Mouse (Mus musculus): ENCODE measurements at regions not wholly inside any gene's neighbourhood (a gene's known extent, or its start where the extent isn't known, plus 50 kb on each side); places are given as distances from the start of the nearest gene placed in this dataset.
A peak's percentile ranks its signal among the peaks of the same experiment; 100 is the strongest.

GRCm38 (mm10) chr15:7574811-7575210 lies 176.6 kb upstream of the Egflam start:
- peak; percentile 43 for DNase-seq

DNA sequence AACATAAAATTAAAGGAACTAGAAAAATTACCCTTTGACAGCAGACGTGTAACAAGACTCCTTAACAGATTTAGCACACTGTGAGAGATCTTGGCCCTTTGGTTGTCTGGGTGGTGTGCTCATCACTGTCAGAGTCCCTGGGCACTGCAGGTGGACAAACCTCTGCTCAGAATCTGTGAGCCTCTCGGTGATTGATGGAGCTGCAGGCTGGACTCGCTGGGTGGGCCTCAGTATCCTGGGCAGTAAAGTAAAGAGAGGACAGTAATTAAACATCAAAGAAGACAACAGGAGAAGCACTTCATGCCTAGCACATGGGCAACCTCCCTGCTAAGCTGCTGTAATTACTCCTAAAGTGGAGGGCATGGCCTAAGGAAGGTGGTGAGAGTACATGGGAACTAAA lies 180.2 kb upstream of the Egflam start:
- DNase-seq, result no peak

DNA sequence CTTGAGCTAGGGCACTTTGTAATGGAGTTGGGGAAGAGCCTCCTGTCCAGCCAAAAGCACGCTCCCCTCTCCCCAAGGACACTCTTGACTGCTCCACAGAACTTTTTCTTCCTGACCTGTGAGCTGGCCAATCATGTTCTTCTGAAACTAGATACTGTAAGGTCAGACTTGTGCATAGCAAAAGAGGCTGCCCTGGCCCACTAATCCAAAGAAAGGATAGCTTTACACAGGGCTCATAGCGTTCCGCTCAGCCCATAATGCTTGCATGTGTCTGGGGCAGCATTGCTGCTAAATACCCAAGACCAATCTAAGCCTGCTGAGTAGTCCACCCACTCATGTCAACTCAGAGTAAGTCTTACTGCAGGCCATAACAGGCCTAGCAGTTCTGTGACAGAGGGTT lies 189.0 kb upstream of the Egflam start:
- DNase-seq, result no peak

DNA sequence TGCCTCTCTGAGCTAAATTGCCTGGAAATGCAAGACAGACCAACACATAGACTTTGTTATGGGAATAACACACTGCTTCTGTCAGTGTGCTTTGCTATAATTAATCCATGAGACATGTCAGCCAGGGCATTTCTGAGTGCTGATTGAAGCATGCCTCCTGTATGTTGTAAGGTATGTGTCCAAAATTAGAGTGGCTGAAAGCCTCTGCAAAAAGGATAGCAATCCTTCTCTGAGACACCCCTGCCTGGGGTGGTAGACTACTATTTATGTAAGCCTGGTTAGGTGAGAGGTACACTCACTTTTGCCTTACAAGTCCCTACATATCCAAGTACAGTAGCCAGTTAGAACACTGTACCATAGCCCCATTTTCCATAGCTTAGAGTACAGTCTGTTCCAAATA lies 193.3 kb upstream of the Egflam start:
- DNase-seq, result no peak

DNA sequence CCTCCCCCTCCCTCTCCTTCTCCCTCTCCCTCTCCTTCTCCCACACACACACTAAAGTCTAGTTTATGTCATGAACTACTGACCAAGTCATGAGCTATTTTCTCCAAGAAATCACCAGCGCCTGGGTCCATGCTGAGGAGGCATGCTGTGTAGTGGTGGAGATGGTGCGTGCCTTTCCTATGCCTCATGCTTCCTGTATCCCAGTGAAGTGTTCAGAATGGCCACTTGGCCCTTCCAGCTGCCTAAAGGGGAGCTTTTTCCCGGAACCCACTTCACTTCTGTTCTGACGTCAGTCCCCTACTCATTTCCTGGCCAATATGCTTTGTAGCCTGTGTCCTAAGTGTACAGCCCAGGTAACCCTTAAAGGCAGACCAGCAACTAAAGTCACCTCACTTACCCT lies 199.1 kb upstream of the Egflam start:
- DNase-seq, result peak; percentile 56

GRCm38 (mm10) chr15:7597805-7598204 lies 199.6 kb upstream of the Egflam start:
- DNase-seq, result no peak

- no peak for DNase-seq
Observed at GRCm38 (mm10) chr15:7601540-7601939, 203.3 kb upstream of the Egflam start.

DNA sequence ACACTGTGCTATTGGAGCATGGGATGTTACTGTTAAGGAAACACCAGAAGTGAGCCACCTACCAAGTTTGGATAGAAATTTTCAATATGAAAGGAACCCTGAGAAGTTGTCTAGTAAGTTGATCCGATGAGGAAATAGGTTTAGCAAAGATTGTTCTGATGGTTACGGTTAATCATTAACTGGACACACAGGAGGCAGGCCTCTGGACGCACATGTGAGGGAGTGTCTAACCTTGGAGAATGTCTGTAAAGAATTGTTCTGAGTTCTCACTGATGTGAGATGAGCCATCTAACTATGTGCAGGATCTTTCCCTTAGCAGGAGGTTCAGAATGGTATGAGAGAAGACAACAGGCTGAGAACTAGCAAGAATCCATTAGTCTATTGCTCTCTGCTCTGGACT lies 205.8 kb upstream of the Gdnf start:
- no peak for DNase-seq

GRCm38 (mm10) chr15:7617954-7618353 lies 192.7 kb upstream of the Gdnf start:
- no peak for DNase-seq

GRCm38 (mm10) chr15:7623026-7623425 lies 187.6 kb upstream of the Gdnf start:
- no peak for DNase-seq

GRCm38 (mm10) chr15:7624689-7625472 lies 185.8 kb upstream of the Gdnf start:
- no peak for DNase-seq

DNA sequence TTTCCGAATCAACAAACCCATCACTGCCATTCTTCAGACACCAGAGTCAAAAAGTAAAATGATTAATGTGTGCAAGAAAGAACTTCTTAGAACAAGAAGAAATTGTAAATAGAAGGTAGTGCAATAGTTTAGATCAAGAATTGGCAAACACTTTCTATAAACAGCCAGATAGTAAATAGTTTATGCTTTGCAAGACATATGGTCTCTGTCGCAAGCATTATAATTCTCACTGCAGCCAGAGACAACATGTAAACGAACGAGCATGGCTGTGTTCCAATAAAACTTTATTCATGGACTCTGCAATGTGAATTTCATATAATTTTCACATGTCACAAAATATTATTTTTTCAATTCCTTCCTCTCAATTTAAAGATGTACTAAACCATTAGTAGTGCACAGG lies 180.8 kb upstream of the Gdnf start:
- DNase-seq, result no peak

- no peak for DNase-seq
Observed at GRCm38 (mm10) chr15:7635234-7635633, 175.4 kb upstream of the Gdnf start.

- no peak for DNase-seq
Observed at GRCm38 (mm10) chr15:7639444-7639843, 171.2 kb upstream of the Gdnf start.

DNA sequence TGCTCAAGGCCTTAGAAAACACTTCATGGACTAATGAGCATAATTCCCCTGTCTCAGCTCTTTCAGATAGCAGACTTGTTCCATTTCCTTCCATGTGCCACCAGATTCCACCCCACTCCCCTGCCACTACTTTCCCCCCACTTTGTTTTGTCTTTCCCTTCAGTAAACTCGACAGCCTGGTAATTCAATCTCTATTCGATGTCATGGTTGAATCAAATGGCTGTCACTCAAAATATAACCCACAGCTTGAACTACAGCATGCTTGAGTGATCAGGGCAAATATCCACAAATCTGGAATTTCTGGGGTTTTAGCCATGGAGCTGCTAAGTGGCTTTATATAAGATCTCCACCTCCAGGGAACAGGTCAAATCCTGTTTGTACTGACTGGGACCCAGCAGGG lies 168.6 kb upstream of the Gdnf start:
- no peak for DNase-seq

DNA sequence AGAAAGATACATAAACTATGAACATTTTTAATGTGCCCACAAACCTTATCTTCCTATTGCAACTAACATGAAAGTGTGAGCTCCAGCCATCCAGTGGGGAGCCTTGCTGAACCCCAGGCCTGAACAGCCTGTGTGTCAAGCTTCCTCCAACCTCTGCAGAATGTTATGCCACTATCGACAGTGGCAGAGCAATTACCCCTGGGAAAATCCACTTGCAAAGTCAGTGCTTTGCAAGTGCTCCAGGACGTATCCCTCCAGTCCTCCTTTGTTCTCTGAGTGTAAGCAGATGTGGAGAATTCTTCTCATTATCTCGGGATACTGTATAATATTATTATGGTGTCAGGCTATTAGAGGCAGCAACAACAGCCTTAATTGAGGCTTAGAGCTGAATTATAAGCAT lies 159.9 kb upstream of the Gdnf start:
- no peak for DNase-seq

- peak; percentile 13 for DNase-seq
Observed at GRCm38 (mm10) chr15:7663888-7664287, 146.8 kb upstream of the Gdnf start.

DNA sequence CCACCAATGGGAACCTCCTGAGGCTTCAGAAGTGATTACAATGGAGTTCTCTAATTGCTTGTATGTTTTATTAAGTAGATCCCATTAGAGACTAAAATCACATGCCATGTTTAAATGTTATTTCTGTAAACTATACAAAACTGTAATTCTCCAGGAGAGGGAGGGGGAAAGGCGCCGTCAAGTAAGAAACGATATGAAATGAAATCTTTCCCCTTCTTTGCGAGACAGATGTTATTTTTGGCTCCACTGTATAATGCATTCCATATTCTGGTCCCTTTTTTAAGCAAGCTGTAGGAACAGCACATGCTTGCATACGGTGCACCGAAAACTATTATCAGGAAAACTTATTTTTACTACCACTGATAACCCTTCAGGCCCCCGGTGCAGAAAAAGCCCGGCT lies 141.0 kb upstream of the Gdnf start:
- no peak for DNase-seq

- no peak for DNase-seq
Observed at GRCm38 (mm10) chr15:7676970-7677369, 133.7 kb upstream of the Gdnf start.

- no peak for DNase-seq
Observed at GRCm38 (mm10) chr15:7678711-7679110, 131.9 kb upstream of the Gdnf start.

DNA sequence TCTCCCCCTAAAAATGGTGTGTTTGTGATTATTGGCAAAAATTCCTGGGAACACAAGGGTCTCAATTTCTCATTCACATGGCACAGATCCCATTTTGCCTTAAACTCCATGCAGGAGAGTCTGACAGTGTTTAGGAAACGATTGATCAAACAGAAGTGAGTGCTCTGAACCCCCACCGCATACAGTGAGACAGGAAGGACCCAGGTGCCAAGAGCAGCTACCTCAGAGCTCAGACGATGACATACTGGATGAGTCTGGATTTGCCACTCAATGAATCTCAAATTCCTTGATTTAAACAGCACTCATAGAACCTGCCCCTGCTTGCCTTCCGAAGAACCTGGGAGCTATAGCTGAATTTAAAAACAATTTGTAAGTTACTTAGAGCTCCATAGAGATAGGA lies 129.6 kb upstream of the Gdnf start:
- DNase-seq, result no peak

DNA sequence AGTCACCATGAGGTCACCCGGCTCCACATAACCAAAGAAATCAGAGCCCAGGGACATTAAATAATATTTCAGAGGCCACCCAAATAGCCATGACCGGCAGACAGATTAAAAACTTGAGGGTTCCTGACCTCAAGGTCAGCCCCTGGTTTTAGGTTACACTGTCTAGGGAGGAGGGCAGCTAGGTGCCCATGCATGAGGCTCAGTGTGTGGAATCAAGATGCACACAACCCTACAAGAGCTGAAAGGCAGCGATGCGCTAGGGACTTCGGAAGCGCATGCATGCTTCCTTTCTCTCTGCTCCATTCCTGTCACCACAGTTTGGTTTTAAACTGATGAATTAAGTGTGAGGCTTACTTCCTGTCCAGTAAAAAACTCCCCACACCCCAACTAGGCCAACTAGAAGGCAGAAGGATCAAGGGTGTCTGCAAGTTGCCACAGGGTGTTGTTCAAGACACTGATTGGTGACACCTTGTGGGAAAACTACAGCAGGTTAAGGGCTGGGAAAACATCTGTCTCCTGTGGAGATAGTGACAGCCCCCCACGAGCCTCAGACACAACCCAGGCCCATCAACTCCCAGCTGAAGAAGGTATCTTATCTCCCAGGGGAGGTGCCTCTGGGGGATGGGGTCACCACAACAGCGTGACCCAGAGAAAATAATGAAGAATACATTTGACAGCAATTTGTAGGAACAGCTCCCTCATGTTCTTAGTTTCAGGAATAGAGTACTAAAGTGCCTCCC lies 127.2 kb upstream of the Gdnf start:
- no peak for DNase-seq

DNA sequence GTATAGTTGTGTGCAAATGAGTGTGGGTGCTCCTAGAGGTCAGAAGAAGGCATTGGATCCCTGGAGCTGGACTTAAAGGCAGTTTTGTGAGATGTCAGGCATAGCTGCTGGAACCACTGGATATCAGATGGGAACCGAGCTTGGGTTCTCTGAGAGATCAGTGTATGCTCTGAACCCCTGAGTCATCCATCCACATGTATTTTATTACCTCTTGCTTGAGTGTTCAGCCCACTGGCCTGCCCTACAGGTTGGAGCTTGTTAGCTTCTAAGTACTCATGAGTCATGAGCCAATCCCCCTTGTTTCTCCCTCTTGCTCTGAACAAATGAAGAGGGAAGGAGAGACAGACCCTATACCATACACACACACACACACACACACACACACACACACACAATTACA lies 119.4 kb upstream of the Gdnf start:
- DNase-seq, result no peak

GRCm38 (mm10) chr15:7692096-7692495 lies 118.5 kb upstream of the Gdnf start:
- no peak for DNase-seq

DNA sequence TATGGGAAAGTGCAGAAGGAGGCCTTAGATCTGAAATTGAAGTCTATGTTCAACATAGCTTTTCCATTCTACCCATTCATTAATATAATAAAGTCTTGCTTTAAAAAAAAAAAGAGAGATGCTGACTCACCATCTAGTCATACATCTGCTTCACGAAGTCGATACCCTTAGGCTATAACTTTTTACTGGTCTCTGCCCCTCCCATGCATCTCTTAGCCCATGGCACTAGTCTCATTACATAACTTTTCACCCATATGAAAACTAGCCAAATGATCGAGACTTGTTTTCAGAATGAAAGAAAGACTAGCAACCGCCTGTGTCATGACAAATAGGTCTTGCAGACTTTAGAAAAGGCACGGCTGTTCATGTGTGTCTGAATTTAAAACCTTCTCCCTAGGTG lies 116.6 kb upstream of the Gdnf start:
- no peak for DNase-seq

All from lung, postnatal 10 days (tissue).